Mouse (Mus musculus): ENCODE measurements around the gene Emp3.
"Not testable (repeated sequence)": the region's sequence is repeated elsewhere in the genome, so short reads cannot be mapped to it uniquely, and the experiment has no call there.

Emp3 gene

DNA sequence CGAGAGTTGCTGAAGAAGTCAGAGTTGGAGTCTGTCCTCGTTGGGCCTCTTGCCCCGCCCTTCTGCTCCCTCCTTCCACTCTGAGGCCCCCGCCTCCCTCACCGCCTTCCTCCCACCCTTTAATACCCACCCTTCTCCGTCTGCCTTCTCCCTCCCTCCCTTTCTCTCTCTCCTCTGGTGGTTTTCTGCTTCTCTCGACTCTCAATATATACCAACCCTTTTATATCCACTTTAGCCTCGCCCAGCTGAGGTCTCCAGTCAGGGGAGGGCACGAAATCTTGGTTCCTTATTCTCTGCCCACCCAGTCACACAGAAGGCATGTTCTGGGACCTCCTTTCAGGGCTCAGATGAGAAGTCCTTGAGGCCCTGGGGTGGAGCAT is at the start of gene Emp3:
Emp3 (minus strand) TSS at position 163 of the 380 bp plus-strand sequence.
- peak in 1 of 2 experiments; percentile 49 for DNase-seq (ENCODE audit: low spot score in 2 of 2)

DNA sequence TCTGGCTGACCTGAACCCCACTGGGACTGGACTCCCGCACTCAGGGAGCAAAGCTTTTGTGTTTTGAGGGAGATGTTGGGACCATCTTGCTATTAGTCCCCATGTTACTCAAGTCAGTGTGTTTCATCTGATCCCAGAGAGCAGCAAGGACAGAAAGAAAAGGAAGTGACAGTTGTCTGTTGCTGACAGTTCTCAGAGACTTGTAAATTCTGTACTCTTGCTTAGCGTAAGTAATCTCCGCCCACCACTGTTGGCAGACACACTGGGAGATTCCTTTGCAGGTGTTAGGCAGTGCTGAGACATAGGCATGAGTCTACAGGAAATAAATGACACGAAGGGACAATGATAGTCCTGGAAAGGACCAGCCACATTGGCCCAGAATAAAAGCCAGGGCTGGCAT is 35.4 kb upstream of the Emp3 start:
- no peak for DNase-seq (ENCODE audit: low spot score in 2 of 2)

DNA sequence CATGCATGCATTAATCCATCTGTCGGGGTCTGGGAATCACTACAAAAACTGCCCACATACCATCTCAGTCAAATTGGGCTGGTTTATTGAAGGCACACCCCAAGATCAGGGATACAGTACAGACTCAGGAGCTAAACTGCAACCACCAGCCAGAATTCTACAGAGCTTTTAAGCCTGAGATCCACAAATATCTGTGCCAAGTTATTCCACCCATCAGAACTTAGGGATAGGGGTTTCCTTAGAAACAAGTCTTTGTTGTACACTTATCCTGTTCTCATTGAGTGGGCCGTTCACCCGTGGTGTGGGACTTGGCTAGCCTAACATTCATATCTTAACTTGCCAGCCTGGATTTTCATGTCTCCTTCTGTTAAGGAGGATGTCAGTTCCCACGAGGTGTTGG is 27.9 kb upstream of the Emp3 start:
- no peak for DNase-seq (ENCODE audit: low spot score in 2 of 2)

DNA sequence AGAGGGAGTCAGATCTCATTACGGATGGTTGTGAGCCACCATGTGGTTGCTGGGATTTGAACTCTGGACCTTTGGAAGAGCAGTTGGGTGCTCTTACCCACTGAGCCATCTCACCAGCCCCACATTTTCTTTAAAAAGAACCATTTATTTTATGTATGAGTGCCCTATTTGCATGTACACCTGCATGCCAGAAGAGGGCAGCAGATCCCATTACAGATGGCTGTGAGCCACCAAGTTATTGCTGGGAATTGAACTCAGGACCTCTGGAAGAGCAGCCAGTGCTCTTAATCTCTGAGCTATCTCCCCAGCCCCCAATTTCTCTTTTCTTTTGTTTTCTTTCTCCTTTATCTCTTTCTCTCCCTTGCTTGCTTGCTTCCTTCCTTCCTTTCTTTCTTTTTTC is 22.1 kb upstream of the Emp3 start:
- DNase-seq (ENCODE audit: low spot score in 2 of 2): not testable (repeated sequence)

DNA sequence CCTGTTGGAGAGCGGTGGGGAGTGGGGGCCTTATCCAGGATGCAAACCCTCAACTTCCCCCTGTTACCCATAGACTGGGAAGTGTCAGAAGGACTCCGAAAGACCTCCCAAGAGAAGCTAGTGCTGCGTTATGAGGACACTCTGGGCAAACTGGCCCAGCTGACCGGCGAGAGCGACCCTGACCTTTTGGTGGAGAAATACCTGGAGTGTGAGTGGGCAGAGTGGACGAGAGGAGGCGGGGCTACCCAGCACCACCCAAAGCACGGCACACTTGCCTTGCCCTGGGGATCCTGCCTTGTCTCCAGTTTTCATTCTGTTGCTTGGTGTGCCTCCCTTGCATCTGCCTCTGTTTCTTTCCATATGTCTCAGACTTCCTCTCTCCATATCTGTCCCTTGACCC is 20.8 kb upstream of the Emp3 start:
- no peak for DNase-seq (ENCODE audit: low spot score in 2 of 2)

DNA sequence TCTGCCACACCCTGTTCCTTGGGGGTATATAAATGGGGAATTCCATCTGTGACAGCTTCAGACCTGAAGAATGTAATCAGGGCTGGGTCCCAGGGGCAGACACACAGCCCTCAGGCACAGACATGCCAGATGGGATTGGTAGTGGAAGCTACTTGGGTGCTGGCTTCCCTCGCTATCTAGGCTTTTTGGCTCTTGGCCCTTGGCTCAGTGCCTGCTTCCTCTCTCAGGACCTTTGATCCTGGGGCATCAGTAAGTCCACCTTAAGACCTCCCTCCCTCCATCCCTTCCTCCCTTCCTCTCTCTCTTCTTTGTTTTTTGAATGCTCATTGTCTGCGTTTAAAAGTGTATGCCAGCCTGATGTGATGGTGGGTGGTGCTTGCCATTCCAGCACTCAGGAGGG is 18.6 kb upstream of the Emp3 start:
- DNase-seq (ENCODE audit: low spot score in 2 of 2): no peak

DNA sequence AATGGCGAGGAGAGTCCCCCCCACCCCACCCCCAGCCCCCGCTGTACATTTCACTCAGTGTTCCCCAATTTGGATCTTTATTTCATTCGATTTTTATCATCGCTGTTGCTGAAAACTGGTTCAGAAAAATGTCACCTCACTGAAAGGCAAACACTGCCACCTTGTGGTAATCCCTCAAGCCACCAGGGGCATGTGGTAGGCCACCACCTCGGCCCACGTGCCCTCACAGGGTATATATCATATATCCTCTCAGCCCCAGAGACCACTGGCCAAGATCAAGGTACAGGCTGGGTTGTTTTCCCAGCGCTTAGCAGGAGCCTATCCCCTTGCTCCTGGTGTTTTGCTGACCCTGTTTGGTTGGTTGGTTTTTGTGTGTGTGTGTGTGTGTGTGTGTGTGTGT is 13.9 kb upstream of the Emp3 start:
- peak in 1 of 2 experiments; percentile 62 for DNase-seq (ENCODE audit: low spot score in 2 of 2)

DNA sequence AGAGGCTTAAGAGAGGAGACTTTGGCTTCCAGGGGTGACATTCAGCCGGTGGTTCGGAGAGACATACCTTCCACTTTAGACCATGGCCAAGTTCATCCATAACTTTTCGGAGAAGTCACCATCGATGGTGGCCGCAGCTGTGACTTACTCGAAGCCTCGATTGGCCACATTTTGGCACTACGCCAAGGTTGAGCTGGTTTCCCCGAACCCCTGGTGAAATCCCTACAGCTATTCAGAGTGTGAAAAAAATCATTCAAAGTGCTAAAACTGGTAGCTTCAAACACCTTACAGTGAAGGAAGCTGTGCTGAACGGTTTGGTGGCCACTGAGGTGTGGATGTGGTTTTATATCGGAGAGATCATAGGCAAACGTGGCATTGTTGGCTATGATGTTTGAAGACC is 12.6 kb upstream of the Emp3 start:
- not testable (repeated sequence) for DNase-seq (ENCODE audit: low spot score in 2 of 2)

DNA sequence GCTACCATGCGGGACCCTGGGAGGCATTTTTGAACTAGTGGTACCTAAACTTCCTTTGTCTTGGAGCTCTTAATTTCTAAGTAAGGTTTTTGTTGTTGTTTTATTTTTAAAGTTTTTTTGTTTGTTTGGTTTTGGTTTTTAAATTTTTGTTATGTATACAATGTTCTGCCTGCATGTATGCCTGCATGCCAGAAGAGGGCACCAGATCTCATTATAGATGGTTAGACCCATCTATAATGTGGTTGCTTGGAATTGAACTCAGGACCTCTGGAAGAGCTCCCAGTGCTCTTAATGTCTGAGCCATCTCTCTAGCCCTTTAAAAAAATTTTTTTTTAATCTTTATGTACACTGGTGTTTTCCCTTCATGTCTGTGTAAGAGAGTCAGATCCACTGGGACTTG is 8.5 kb upstream of the Emp3 start:
- no peak for DNase-seq (ENCODE audit: low spot score in 2 of 2)

DNA sequence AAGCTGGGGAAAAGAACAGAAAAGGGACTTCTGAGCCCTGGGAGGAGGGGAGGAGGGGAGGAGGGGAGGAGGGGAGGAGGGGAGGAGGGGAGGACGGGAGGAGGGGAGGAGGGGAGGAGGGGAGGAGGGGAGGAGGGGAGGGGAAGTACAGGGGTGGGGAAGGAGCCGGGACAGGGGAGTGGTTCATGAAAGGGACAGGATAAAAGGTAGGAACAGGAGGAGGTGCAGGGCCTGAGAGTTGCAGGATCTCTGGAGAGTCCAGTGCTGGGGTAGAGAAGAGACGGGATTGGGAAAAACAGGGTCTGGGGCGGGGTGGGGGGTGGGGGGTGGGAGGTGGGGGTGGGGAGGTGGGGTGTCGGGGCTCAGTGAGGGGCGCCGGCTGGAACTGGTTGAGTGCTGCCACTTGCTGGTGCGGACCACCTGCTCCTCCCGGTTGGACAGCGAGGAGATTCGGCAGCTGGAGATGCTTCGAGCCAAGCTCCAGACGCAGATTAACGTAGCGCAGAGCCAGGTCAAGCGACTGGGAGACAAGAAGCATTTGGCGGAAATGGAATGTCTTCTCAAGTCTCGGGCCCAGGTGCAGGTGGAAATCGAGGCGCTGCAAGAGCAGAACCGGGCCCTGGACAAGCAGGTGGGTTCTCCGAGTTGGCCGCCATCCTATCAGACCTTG is 7.6 kb upstream of the Emp3 start:
- DNase-seq (ENCODE audit: low spot score in 2 of 2): no peak

DNA sequence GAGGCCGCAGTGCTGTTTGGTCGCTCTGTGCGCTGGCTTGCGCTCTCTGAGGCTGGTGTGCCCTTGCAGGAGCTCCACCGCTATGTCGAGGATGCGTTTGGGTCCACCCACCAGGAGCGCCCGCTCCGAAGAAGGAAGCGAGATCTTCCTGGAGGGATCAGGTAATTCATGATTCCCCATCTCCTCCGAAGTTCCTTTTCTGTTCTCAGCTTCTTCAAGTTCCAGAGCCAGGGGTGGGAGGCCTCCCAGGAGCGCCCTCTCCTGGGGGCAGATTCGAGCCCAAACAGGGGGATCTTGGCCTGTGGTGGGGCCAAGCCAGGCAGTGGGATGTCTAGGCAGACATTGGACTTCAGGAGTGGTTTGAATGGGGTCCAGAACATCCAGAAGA is 3.2 kb upstream of the Emp3 start:
- no peak for DNase-seq (ENCODE audit: low spot score in 2 of 2)

DNA sequence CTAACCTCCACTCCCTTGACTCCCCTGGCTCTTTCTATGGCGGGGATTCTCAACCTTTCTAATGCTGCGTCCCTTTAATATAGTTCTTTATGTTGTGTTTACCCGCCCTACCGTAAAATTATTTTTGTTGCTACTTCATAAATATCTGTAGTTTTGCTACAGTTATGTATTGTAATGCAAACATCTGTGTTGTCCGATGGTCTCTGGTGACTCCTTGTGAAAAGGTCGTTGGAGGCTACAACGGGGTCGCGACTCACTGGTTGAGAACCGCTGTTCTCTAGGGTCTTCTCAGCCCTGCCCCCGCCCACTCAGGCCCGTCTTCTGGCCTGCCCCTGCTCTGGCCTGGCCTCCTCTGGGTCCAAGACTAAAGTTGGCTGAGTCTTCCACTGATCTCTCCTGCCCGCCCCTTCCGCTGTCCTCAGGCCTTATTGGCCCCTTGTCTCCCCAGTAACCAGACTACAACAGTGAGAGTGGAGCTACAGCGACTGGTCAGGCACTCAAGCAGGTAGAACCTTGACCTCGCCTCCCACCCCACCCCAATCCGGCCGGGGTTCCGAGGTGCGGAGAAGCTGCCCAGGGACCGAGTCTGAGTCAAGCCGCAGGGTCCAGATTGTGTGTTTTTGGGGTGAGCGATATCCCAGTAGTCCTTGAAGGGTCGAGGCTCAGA is 2.7 kb upstream of the Emp3 start, which contains the start of gene Ccdc114:
Ccdc114 (plus strand) TSS at position 311 of the 667 bp plus-strand sequence.
- peak in 1 of 2 experiments; percentile 53 for DNase-seq (ENCODE audit: low spot score in 2 of 2)

DNA sequence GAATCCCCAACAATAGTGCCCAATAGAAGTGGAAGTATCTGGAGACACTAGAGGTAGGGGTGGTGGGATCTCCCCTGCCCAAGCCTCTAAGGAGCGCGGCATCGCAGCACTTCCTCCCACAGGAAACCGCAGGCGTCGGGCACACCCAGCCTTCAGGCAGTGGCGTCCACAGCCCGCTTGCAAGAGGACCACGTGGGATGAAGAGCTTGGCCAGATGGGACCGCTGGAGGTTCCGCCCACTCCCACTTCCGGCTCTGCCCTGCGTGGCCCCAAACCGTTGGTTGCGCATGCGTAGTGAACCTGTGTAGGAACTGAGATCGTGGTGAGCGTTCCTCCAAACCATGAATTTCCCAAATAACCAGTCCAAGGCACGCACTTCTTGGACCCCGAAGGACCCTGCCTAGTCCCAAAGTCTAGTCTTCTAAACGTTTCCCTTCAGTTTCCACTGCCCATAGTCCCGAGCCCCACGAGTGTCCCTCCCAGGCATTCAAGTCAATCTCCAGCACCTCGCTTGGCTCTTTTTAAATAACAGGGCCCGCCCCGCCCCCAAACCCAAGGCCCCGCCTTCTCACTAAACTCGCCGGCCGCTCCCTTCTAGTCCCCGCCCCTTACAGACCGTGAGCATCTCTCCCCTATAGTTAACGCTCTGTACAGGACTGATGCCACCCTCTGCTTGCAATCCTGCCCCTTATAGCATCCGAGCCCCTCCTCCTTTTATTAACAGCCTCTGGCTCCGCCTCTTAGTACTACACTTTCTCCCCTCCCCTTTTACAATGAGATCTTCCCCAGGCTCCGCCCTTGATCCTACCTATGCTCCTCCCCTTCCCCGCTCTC is 1.9 kb upstream of the Emp3 start:
- DNase-seq (ENCODE audit: low spot score in 2 of 2): peak; percentile 80 to 86

DNA sequence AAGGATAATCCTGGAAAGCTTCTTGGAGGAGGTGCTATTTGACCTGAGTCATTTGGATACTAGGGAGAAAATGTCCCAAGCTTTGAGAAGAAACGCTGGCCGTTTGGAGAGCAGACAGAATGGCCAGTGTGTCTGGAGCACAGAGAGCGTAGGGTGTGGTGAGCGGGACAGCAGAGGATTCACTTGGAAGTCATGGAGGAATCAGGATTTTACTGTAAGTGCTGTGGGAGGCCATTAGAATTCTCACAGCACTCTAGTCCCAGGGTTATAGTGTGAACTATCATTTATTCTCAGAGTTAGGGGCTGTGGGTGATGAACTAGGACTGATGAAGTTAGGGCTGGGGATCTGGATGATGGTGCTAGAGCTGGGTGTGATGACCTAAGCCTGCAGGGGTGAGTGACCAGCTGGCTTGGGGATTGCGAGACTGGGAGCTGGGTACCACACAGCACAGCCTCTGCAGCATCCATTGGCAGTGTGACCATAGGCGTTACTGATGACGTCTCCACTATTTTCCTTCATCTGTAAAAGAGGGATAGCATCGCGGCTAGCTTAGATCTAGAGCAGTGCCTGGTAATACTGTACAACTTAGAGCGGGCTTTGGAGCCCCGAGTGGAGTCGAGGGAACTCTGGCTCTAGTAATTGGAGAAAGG is 871 bp upstream of the Emp3 start:
- DNase-seq (ENCODE audit: low spot score in 2 of 2): no peak

DNA sequence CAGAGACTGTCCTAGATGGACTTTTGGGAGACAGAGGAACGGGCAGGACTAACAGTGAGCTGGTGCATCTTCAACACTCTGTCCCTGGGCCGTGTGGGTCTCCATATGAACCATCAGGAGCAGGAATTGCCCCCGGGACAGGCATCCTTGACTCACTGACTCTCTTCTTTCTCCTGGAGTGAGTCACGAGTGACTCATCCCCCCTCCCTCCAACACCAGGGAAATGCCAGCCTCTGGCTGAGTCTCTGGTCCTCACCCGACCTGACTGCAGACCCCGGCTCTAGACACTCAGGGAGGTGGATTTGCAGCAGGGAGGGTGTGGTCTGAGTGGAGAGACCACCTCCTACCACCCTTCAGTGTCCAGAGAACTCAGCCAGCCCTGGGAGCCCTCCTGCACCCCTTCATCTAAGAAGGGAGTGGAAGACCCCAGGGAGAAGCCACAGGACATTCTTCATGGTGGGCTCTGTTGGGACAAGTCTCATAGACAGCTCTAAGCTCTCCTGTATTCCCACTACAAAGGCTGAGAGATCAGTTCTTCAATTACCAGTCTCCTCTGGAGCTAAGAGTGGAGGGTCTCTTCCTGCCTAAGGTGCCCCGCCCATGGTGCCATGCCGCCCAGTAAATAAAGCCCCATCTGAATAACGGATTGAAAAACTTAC is 492 bp downstream of the Emp3 start:
- no peak for DNase-seq (ENCODE audit: low spot score in 2 of 2)

DNA sequence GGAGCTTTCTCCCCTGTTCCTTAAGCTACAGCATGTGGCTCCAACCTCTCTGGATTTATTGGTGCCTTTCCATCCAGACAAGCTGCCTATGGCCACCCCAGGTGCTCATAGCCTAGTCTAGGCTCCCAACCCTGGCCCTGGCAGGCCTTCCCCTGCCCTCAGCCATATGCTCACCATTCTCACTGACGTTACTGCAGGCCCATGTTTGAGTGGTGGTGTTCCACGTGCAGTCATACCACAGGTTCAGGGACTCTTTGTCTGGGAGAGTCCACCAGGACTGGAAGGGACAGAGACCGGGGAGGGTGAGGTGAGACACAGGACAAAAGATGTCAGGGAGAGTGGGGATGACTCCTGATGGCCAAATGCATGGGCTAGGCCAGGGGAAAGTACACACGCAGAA is 1.4 kb downstream of the Emp3 start:
- no peak for DNase-seq (ENCODE audit: low spot score in 2 of 2)

DNA sequence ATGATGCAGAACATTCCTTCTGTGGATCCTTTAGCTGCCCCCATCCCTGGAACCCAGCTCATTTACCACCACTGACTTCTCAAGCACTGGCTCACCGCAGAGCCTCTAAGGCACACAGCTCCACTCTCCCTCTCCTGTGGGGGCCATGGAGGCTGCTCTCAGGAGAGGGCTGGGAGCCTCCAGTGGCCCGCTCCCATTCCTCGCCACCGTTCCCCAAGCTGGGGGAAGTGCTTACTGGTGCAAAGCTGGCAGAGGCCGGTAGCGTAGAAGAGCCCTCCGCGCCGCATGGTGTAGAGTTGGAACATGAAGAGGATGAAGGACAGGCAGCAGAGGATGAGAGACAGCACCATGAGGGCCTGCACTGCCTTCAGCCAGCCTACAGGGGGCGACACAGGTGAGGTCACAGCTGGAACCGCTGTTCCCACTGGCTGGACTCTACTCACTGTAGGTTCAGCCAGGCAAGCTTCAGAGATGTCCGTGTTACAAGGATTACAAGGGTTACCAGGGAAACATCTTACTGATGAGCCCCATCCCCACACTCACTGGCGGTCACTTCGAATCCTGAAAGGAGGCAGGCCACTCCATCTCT is 2.0 kb downstream of the Emp3 start:
- peak in 1 of 2 experiments; percentile 47 for DNase-seq (ENCODE audit: low spot score in 2 of 2)

DNA sequence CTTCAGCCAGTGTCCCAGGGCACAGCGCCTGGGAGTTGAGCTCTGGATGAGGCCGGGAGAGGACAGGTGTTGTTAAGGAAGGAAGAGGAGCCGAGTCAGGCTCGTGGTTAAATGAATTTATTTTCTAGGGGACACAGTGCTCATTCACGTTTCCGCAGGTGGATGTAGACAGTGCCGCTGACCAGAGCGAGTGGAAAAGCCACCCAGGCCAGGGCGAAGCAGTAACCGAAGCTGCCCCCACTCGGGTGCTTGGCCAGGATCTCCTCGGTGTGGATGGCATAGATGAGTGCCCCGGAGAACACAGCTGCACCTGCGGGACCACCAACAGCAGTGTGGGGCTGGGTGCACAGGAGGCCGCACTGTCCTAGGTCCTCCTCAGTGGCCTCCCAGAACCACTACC is 3.3 kb downstream of the Emp3 start:
- no peak for DNase-seq (ENCODE audit: low spot score in 2 of 2)

DNA sequence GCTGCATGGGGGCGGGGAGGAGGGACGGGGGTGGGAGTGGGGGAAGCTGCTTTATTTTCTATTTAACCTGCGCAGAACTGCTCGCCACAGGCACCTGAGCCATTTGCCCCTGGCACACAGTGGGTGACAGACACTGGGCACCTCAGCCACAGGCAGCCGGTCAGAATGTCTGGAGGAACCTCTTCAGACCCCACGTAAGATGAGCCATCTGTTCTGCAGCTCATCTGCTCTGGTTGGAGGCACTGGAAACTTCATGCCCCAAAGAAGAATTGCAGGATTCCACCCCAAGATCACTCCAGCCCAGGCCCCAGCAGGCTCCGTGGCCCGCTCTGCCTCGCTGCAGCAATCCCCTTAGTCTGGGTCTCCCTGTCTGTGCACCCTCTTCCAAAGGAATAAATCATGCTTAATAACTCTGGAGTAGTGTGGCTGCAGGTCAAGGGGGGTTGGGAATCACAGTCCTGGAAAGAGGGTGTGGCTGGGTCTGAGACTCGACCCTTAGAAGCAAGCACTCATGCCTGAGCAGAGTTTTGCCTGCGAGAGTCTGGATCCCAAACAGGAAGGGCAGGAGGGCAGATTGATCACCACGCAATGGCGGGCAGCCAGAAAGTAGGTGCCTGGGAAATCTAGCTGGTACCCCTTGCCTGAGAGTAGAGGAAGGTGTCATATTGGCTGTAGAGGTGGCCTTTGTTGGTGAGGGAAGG is 4.0 kb downstream of the Emp3 start:
- DNase-seq (ENCODE audit: low spot score in 2 of 2): no peak

Data from spleen, postnatal 14 days (tissue).